Mouse (Mus musculus) kidney, postnatal 0 days (tissue): Measurements from ENCODE around the gene Rfx2. TPM values are rescaled to one million over a fixed set of nuclear protein-coding genes. Genes with fewer than 3 reads are reported as not detected.
A peak's percentile ranks its signal among the peaks of the same experiment; 100 is the strongest.

Experiments used
- ATAC-seq: fragments of 200-750 bp; cut with Nextera tagmentation; replicated peaks from 2 replicates; pipeline ENCODE4 v1.8.0; 2017; ENCODE audit warnings: low read depth, moderate number of reproducible peaks, moderate TSS enrichment, moderate library complexity; ENCODE audit not compliant: low FRiP score
- DNase-seq: peaks from one replicate; pipeline ENCODE4 v3.0.0-alpha.2; 2016; ENCODE audit warnings: low spot score
- H3K27ac ChIP-seq: fragments of 300-500 bp; sonication (generic); 2 replicates; pipeline ENCODE4 v1.5.1; 2014; ENCODE audit warnings: mild to moderate bottlenecking
- H3K27me3 ChIP-seq: fragments of 300-500 bp; sonication (generic); 2 replicates; pipeline ENCODE4 v1.6.1; 2014; ENCODE audit warnings: low read length, mixed read lengths; ENCODE audit not compliant: insufficient read depth
- H3K36me3 ChIP-seq: fragments of 300-500 bp; sonication (generic); 2 replicates; pipeline ENCODE4 v1.6.1; 2014; ENCODE audit warnings: low read length, mixed read lengths; ENCODE audit not compliant: insufficient read depth
- H3K4me1 ChIP-seq: fragments of 300-500 bp; sonication (generic); replicated peaks from 2 replicates; pipeline ENCODE4 v1.6.1; 2014; ENCODE audit warnings: antibody characterized with exemption, low read length, mixed read lengths; ENCODE audit not compliant: insufficient read depth
- H3K4me2 ChIP-seq: fragments of 300-500 bp; sonication (generic); 2 replicates; pipeline ENCODE4 v1.6.1; 2014; ENCODE audit warnings: mild to moderate bottlenecking, low read length, moderate library complexity, mixed read lengths
- H3K4me3 ChIP-seq: fragments of 300-500 bp; sonication (generic); replicated peaks from 2 replicates; pipeline ENCODE4 v1.5.1; 2014; ENCODE audit warnings: low read depth, low read length
- H3K9ac ChIP-seq: fragments of 300-500 bp; sonication (generic); 2 replicates; pipeline ENCODE4 v1.6.1; 2014; ENCODE audit warnings: low read depth, low read length
- H3K9me3 ChIP-seq: fragments of 300-500 bp; sonication (generic); replicated peaks from 2 replicates; pipeline ENCODE4 v1.6.1; 2016; ENCODE audit warnings: low read length, inconsistent platforms, mixed read lengths
- CTCF ChIP-seq: IDR thresholded peaks from 2 replicates; pipeline ENCODE4 v1.5.1; 2016; ENCODE audit warnings: antibody characterized with exemption, low read depth, mild to moderate bottlenecking, moderate library complexity
- WGBS: fragments of 180-500 bp; shearing (Covaris S2); extraction: QIAGEN DNeasy Blood & Tissue Kit; methylation state at CpG from one replicate; pipeline ENCODE4 v1.1.7; 2014; 5-methylcytosine and 5-hydroxymethylcytosine counted together
- polyA plus RNA-seq: library from polyadenylated mRNA; unstranded; fragments of >200 nt; fragmentation: Nextera tagmentation; extraction: Ambion mirVana; gene quantifications from 2 replicates; pipeline ENCODE4 v1.2.1, GENCODE M21; 2015

The Rfx2 gene
- polyA plus RNA-seq, 1 experiment from 2014 or later, result 1.6 TPM

DNA sequence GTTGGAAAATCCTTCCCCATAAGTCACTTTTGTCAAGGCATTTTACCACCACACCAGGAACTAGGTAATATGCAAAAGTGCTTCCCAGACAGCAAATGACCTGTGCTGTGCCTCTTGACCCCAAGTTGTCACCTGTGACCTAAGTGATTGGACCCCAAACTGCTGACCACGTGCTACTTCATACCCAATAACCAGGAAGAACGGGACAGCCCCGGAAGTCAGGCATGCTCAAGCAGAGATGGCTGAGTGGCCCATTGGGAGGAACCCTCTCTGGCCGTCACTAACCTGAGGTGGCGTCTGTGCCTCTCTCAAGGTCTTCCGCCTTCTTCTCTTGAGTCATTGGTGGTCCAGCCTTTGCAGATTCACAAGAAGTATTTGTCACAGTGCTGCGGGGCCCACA, 41.7 kb upstream of the Rfx2 start:
- Histone ChIP-seq H3K4me2 (no peak overlapping the region), H3K27me3 (no peaks in the 10 kb centered on the region), H3K36me3 (no peaks in the 10 kb centered on the region), H3K27ac (no peak overlapping the region), H3K4me3 (no peak overlapping the region), H3K4me1 (no peaks in the 10 kb centered on the region), H3K9me3 (no peaks in the 10 kb centered on the region), H3K9ac (no peak overlapping the region)
- whole genome bisulfite sequencing, result 70% methylated on average over 7 of the region's 7 CpGs
- ATAC-seq (no peak), DNase-seq (no peak)
- TF ChIP-seq CTCF, result no peak

DNA sequence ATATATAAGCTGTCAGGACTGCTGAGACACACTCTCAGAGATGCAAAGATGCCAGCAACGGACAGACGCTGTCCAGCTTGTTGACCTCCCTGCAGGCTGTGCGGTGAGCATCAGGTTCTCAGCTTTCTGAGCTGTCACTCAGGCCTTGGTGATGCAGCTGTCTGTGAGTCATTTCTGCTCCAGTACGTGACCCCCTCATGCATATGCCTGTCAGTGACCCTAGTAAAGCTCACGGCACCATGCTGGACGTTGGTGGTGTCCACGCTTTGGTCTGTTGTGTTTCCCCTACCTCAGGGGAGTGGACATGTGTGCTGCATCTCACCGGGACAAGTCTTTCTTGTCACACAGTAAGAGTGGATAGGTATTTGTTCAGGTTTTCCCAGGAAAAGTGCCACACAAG, 41.0 kb upstream of the Rfx2 start:
- no peak overlapping the region for H3K27ac ChIP-seq
- H3K4me3 ChIP-seq, result no peak overlapping the region
- no peak for ATAC-seq
- no peaks in the 10 kb centered on the region for H3K9me3 ChIP-seq
- H3K4me2 ChIP-seq, result no peak overlapping the region
- DNase-seq, result no peak
- no peaks in the 10 kb centered on the region for H3K36me3 ChIP-seq
- no peaks in the 10 kb centered on the region for H3K27me3 ChIP-seq
- no peaks in the 10 kb centered on the region for H3K4me1 ChIP-seq
- H3K9ac ChIP-seq, result no peak overlapping the region
- 53% methylated on average over 8 of the region's 8 CpGs for WGBS
- TF ChIP-seq CTCF, result no peak

DNA sequence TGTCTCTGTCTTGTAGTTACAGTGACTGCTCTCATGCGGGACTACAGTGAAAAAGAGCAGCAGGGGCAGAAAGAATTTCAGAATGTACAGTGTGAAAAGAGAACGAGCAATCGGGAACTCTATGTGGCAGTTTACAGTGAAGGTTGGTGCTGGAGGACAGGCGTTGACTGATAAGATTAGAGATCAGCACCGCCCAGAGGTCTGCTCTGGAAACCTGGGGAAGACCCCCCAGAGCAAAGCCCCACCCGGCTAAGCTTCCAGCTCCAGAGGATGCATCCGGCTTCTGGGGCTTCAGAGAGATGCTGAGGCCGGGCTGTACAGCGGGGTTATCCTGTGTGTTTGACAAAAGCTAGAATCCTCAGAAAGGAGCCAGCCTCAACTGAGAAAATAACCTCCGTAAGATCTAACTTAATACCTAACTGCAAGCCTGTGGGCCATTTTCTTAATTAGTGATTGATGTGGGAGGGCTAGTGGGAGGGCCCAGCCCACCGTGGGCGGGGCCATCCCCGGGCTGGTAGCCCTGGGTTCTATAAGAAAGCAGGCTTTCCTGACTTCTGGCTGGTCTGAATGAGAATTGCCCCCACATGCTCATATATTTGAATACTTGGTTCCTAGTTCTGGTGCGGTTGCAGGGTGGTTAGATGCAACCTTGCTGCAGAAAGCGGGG, 39.6 kb upstream of the Rfx2 start:
- DNase-seq, result no peak
- Histone ChIP-seq H3K4me2 (no peak overlapping the region), H3K27me3 (no peaks in the 10 kb centered on the region), H3K9ac (no peak overlapping the region), H3K27ac (no peak overlapping the region), H3K4me1 (no peaks in the 10 kb centered on the region), H3K4me3 (no peak overlapping the region), H3K36me3 (no peaks in the 10 kb centered on the region), H3K9me3 (no peaks in the 10 kb centered on the region)
- TF ChIP-seq CTCF, result no peak
- 72% methylated on average over 15 of the region's 15 CpGs for WGBS
- ATAC-seq, result no peak

DNA sequence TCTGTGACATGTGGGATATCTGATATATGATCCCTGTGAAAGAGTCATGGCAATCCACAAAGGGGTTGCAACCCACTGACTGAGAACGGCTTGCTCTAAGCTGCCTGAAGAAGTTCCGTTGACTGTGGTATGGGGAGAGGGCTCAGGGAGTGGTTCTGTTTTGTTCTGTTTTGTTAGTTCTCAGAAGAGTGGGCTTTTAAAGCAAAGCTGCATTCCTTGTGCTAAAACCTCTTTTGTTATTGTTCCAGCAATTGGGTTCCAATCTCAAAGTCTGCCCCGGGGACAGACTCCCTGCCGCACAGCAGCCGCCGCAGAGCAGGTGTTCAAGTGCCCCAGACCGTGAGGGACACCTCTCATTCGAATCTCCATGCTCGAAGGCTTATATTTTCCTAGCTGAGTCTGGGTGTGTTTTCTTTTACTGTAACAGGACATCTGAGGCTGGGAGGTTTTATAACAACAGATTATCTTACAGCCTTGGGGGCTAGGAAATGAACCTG, 38.7 kb upstream of the Rfx2 start:
- 54% methylated on average over 9 of the region's 9 CpGs for WGBS

DNA sequence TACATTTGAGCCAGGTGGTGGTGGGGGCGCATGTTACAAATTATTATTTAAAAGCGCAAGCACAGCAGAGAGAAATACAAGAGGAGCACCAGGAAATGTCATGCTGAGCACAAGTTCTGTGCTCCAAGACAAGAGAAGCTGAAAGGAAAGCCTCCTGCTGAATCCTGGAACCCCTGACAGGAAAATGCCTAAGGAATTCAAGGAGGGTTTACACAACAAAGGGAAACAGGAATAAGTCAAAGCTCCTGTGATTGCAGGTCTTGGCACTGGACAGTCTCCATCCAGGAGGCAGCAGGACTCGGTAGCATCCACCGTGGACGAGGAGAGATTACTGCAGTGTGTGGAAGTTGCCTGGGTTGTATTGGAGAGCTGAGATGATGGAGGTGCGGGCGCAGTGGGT, 35.3 kb upstream of the Rfx2 start:
- H3K27ac ChIP-seq, result no peak overlapping the region
- no peak for DNase-seq
- no peak for TF ChIP-seq CTCF
- H3K36me3 ChIP-seq, result no peaks in the 10 kb centered on the region
- H3K9me3 ChIP-seq, result no peaks in the 10 kb centered on the region
- H3K4me1 ChIP-seq, result no peaks in the 10 kb centered on the region
- no peak for ATAC-seq
- H3K4me3 ChIP-seq, result no peak overlapping the region
- no peaks in the 10 kb centered on the region for H3K27me3 ChIP-seq
- no peak overlapping the region for H3K4me2 ChIP-seq
- WGBS, result 85% methylated on average over 7 of the region's 7 CpGs
- H3K9ac ChIP-seq, result no peak overlapping the region

More for the DNA sequence above, 38.7 kb upstream of the Rfx2 start:
- ATAC-seq, result no peak
- Histone ChIP-seq H3K27me3 (no peaks in the 10 kb centered on the region), H3K27ac (no peak overlapping the region), H3K9ac (no peak overlapping the region), H3K9me3 (no peaks in the 10 kb centered on the region), H3K4me3 (no peak overlapping the region), H3K4me1 (no peaks in the 10 kb centered on the region), H3K36me3 (no peaks in the 10 kb centered on the region), H3K4me2 (no peak overlapping the region)
- no peak for DNase-seq
- TF ChIP-seq CTCF, result no peak

DNA sequence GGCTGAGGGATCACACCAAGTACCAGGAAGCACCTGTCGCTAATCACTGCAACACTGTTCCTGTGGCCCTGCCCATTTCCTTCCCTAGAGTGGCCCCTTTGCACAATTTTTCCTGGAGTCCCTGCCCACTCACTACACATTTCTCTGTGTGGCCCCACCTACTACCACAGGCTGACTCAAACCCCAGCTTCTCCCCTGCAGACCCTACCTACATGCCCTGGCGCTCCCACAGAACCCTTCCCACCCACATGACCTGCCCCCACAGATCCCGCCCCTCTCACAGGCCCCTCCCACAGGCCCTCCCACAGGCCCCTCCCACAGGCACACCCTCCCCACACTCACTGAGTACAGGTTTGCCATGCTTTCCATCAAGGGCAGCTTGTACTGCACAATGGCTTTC, 30.4 kb upstream of the Rfx2 start:
- 54% methylated on average over 3 of the region's 3 CpGs for WGBS
- Histone ChIP-seq H3K4me3 (no peak overlapping the region), H3K27ac (no peak overlapping the region), H3K9me3 (no peaks in the 10 kb centered on the region), H3K9ac (no peak overlapping the region), H3K4me1 (no peaks in the 10 kb centered on the region), H3K36me3 (no peaks in the 10 kb centered on the region), H3K4me2 (no peak overlapping the region), H3K27me3 (no peaks in the 10 kb centered on the region)
- DNase-seq (peak; percentile 14), ATAC-seq (no peak)
- no peak for TF ChIP-seq CTCF

DNA sequence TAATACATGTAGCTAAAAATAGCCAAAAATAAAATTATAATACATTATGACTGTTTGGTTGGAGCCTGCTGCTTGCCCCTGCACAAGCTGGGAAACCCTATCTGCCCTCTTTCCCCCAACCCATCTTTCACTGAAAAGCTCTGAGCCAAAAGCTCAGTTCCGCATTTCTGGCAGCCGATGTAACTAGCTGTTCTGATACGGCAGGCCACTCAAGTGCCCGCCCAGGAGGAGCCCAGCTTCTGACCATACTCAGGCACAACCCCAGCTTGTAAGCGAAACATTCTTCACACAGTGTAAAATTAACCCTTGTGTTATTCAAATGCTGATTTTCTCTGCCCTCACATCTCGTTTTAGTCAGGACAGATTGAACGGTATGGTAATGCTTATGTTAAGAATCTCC, 28.1 kb upstream of the Rfx2 start:
- H3K36me3 ChIP-seq, result no peaks in the 10 kb centered on the region
- no peak overlapping the region for H3K4me2 ChIP-seq
- no peaks in the 10 kb centered on the region for H3K4me1 ChIP-seq
- no peak for TF ChIP-seq CTCF
- 49% methylated on average over 7 of the region's 7 CpGs for WGBS
- no peak for ATAC-seq
- H3K9ac ChIP-seq, result no peak overlapping the region
- DNase-seq, result no peak
- H3K9me3 ChIP-seq, result no peaks in the 10 kb centered on the region
- H3K27me3 ChIP-seq, result no peaks in the 10 kb centered on the region
- no peak overlapping the region for H3K27ac ChIP-seq
- H3K4me3 ChIP-seq, result no peak overlapping the region
